Mouse (Mus musculus) thymus, adult 2 months (tissue): ENCODE data around the gene Rnf181.

Source experiments
- CTCF ChIP-seq: fragments of 200-500 bp; IDR thresholded peaks from 2 replicates; pipeline ENCODE4 v1.5.1; 2012; ENCODE audit warnings: mild to moderate bottlenecking, control low read depth, low read length, moderate library complexity, borderline replicate concordance; ENCODE audit not compliant: control insufficient read depth, poor library complexity, insufficient read depth; ENCODE audit errors: extremely low read depth
- POLR2A ChIP-seq: fragments of 200-500 bp; IDR thresholded peaks from 2 replicates; pipeline ENCODE4 v1.6.1; 2012; ENCODE audit warnings: mild to moderate bottlenecking, low read length, control low read depth, moderate library complexity; ENCODE audit not compliant: control insufficient read depth, poor library complexity, insufficient read depth; ENCODE audit errors: extremely low read depth

DNA sequence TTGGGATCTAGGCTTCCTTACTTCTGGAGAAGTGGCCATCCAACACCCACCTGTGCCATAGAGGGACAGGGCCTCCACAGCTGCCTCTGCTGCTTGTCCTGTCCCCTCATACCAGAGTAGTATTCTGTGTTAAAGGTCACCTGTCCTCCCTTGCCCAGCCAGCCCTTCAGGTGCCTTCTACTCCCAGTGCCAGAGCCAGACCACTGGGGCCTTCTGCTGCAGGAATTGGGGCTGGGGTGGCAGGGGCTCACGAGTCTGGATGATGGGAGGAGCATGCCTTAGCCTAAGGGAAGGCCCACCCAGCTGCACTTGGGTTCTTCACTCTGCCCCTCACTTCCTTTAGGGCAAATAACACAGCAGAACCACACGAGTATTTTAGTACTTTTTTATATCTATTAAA is 7.4 kb downstream of the Rnf181 start:
- TF ChIP-seq CTCF (no peak), POLR2A (no peak)
